Mouse (Mus musculus) stomach, postnatal 0 days (tissue): Measurements from ENCODE around the gene Gm21739. TPM values are rescaled to one million over a fixed set of nuclear protein-coding genes. Genes with fewer than 3 reads are reported as not detected.
"Not testable (repeated sequence)": the region's sequence is repeated elsewhere in the genome, so short reads cannot be mapped to it uniquely, and the experiment has no call there.

Experiments
- ATAC-seq: fragments of 200-750 bp; cut with Nextera tagmentation; 2 replicates; pipeline ENCODE4 v1.8.0; 2017; ENCODE audit not compliant: low FRiP score, low TSS enrichment
- DNase-seq: peaks from one replicate; pipeline ENCODE4 v3.0.0-alpha.2; 2016; ENCODE audit warnings: low spot score
- H3K27ac ChIP-seq: fragments of 300-500 bp; sonication (generic); replicated peaks from 2 replicates; pipeline ENCODE4 v1.5.1; 2014; ENCODE audit warnings: mild to moderate bottlenecking, control low read depth
- H3K27me3 ChIP-seq: fragments of 300-500 bp; sonication (generic); 2 replicates; pipeline ENCODE4 v1.6.1; 2014; ENCODE audit warnings: low read length; ENCODE audit not compliant: control insufficient read depth, insufficient read depth
- H3K36me3 ChIP-seq: fragments of 300-500 bp; sonication (generic); 2 replicates; pipeline ENCODE4 v1.6.1; 2014; ENCODE audit warnings: low read length, mixed read lengths; ENCODE audit not compliant: control insufficient read depth, insufficient read depth
- H3K4me1 ChIP-seq: fragments of 300-500 bp; sonication (generic); replicated peaks from 2 replicates; pipeline ENCODE4 v1.6.1; 2014; ENCODE audit warnings: antibody characterized with exemption; ENCODE audit not compliant: control insufficient read depth, insufficient read depth
- H3K4me2 ChIP-seq: fragments of 300-500 bp; sonication (generic); replicated peaks from 2 replicates; pipeline ENCODE4 v1.6.1; 2014; ENCODE audit warnings: low read depth, mild to moderate bottlenecking, control low read depth, moderate library complexity
- H3K4me3 ChIP-seq: fragments of 300-500 bp; sonication (generic); 2 replicates; pipeline ENCODE4 v1.5.1; 2014; ENCODE audit warnings: low read depth, low read length, control low read depth
- H3K9ac ChIP-seq: fragments of 300-500 bp; sonication (generic); 2 replicates; pipeline ENCODE4 v1.6.1; 2014; ENCODE audit warnings: mild to moderate bottlenecking, low read length, control low read depth, mixed read lengths
- H3K9me3 ChIP-seq: fragments of 300-500 bp; sonication (generic); 2 replicates; pipeline ENCODE4 v1.6.1; 2016; ENCODE audit warnings: low read length; ENCODE audit not compliant: control insufficient read depth
- WGBS: fragments of 180-500 bp; shearing (Covaris S2); extraction: QIAGEN DNeasy Blood & Tissue Kit; methylation state at CpG from one replicate; pipeline ENCODE4 v1.1.7; 2014; 5-methylcytosine and 5-hydroxymethylcytosine counted together
- polyA plus RNA-seq: library from polyadenylated mRNA; unstranded; fragments of >200 nt; fragmentation: Nextera tagmentation; extraction: Ambion mirVana; gene quantifications from 2 replicates; pipeline ENCODE4 v1.2.1, GENCODE M21; 2015

The Gm21739 gene
- polyA plus RNA-seq, result not detected in 2 replicates

GRCm38 (mm10) chrY:44264344-44264743, at the start of gene Gm21739:
Gene Gm21739 (minus strand): TSS chrY:44264444.
- H3K27ac ChIP-seq, ATAC-seq, DNase-seq, H3K9me3 ChIP-seq, H3K36me3 ChIP-seq, H3K9ac ChIP-seq, H3K4me2 ChIP-seq, H3K4me3 ChIP-seq, H3K4me1 ChIP-seq, H3K27me3 ChIP-seq: not testable (repeated sequence)
- WGBS, result no CpG with 5 or more reads among the region's 6 CpGs
